Mouse (Mus musculus) adrenal gland (tissue): ENCODE measurements at regions not wholly inside any gene's neighbourhood (a gene's known extent, or its start where the extent isn't known, plus 50 kb on each side); places are given as distances from the start of the nearest gene placed in this dataset.

Experiments used
- intact Hi-C: fragments of 180-260 bp; cut with DNase I; formaldehyde crosslinking; loops from one replicate; pipeline ENCODE4 v1.15.1; 2025

DNA sequence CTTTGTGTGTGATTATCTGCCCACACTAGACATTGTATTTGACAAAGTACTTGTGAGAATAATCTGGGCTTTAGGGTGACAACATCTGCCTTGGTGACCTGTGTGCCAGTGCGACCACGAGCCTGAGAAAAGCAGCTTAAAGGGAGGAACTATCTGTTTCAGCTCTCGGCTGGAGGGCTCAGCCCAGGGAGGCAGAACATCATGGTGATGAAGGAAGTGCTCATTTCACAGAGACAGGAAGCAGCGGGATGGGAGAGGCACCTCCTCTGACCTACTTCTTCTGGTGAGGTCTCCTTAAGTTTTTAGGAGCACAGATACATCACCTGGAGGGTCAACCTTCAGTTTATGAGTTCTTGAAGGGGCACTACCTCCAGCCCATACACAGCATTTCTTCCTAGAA is 89.8 kb downstream of the Kif26a start:
- intact Hi-C loops = no loop called here

GRCm38 (mm10) chr12:112237061-112237490 is 91.1 kb downstream of the Kif26a start:
- intact Hi-C loops = no loop called here

DNA sequence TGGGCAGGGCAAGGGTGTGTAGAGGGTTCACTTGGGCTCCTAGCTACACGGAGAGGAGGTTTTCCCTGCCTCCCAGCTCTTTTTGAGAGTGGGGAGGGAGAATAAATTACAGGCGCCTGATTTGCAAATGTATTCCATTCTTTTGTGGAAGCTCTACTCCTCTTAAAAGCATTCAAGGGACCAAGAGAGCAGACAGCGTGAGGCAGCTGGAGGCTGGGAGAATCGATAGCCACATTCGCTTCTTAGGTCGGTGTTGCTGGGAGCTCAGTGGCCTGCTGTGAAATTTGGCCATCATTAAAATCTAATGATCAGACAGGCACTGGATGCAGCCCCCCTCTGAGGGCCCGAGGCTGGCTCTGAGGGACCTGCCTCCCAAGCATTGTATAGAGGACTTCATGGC is 92.8 kb downstream of the Kif26a start:
- intact Hi-C loops = no loop called here

GRCm38 (mm10) chr12:112241740-112242171 is 95.7 kb downstream of the Kif26a start:
- intact Hi-C loops = no loop called here

GRCm38 (mm10) chr12:112243231-112243630 is 97.2 kb downstream of the Kif26a start:
- intact Hi-C loops = no loop called here

GRCm38 (mm10) chr12:112250894-112251293 is 104.9 kb downstream of the Kif26a start:
- intact Hi-C loops = no loop called here

DNA sequence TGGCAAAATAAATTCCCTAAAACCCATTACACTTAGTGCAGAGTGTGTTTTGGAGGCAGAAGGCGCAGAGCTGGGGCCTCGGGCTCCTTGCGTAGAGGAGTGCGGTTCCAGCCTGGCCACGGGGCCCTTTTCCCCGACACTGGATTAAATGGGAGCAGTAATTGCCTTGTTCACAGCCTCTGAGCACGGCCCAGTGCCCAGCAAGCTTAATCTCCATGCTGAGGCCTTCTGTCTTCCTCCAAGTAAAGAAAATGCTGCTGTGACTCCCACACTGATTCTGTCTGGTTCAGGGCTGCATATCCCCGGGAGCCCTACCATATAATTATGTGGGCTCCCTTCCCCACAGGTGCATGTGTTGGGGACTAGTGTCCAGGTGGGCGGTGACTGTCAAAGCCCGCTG is 107.5 kb downstream of the Kif26a start:
- intact Hi-C loops = no loop called here

- intact Hi-C loops = no loop called here
These were observed 109.2 kb downstream of the Kif26a start for GRCm38 (mm10) chr12:112255223-112255622.

DNA sequence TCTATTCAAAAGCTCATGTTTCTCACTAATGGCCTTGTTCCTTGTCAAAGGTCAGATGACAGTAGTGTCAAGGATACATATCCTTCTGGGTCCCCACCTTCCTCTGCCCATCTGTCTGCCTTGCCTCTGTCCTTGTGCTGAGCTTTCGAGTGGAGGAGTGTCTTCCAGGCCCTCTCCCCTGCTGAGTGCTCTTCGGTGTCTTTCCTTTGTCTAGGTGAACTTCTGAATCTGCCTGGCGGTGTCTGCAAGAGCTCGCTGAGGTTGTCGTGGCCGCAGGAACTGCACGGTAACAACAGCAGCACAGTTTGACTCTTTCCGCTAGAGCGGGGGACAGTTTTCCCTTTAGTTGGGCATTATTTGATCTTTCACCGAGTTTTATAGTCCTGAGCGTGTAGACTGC is 111.7 kb downstream of the Kif26a start:
- intact Hi-C loops = no loop called here

- intact Hi-C loops = no loop called here
These were observed 117.5 kb downstream of the Kif26a start for GRCm38 (mm10) chr12:112263283-112264056.

- intact Hi-C loops = no loop called here
These were observed 118.2 kb downstream of the Kif26a start for GRCm38 (mm10) chr12:112264201-112264600.

- intact Hi-C loops = no loop called here
These were observed 119.4 kb downstream of the Kif26a start for GRCm38 (mm10) chr12:112265289-112265969.

- intact Hi-C loops = no loop called here
These were observed 128.0 kb downstream of the Kif26a start for GRCm38 (mm10) chr12:112274026-112274425.

- intact Hi-C loops = no loop called here
These were observed 128.7 kb downstream of the Kif26a start for GRCm38 (mm10) chr12:112274756-112275155.

GRCm38 (mm10) chr12:112276651-112277050 is 130.6 kb downstream of the Kif26a start:
- intact Hi-C loops = no loop called here

DNA sequence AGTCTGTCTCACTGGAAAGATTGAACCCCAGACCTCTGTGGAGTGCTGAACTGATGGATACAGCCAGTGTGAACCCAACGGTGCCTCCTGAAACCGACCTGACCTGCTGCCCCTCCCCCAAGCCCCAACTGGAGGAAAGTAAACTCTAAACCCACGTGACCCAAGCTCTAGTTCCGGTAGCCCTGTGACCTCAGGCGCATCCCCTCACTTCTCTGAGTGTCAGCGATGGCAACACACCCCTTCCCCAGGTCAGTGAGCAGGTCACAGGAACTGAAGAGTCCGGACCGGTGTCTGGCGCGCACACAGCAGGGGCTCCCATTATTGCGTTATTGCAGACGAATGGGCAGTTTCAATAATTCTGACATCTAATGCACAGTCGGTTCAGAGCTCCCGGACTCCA is 131.5 kb downstream of the Kif26a start:
- intact Hi-C loops = no loop called here

- intact Hi-C loops = no loop called here
These were observed 139.1 kb downstream of the Kif26a start for GRCm38 (mm10) chr12:112285096-112285495.

- intact Hi-C loops = no loop called here
These were observed 142.8 kb downstream of the Kif26a start for GRCm38 (mm10) chr12:112288786-112289185.

DNA sequence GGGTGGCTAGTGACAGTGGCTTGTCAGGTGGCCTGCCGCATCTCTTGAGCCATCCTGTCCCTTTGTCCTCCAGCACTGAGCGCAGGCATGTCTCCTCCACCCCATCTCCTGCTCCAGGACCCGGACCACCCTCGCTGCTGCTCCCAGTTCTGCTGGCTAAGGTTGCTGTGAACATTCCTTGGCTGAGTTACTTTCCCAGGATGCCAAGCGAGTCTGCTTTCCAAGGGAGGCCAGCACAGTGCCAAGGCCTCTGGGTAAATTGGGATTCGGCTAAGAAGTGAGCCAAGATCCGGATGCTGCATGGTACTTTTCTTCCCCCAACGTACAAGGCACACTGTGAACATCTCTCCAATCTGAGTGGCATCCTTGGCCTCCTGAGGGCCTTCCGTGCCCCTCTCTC is 144.3 kb downstream of the Kif26a start:
- intact Hi-C loops = no loop called here

GRCm38 (mm10) chr12:112291748-112292561 is 145.9 kb downstream of the Kif26a start:
- intact Hi-C loops = no loop called here

DNA sequence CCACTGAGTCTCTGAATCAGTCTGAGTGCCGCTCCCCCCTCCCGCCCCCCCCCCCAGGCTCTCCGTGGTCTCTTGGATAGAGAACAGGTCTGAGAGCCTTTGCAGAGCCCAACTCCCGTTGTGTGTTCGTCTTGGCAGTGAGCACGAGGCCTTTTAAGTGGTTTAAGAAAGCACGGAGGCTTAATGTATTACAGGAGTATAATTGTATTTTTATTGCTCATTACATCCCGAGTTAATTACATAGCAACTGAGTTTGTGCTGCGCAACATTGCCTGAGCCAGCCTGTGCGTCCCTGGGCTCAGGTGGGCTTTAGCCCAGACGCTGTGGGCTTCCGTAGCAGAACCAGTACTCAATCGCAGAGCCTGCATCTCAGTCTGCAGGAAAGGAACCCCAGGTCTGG is 147.1 kb downstream of the Kif26a start:
- intact Hi-C loops = no loop called here
